Mouse (Mus musculus) stomach, embryonic 15.5 days (tissue): ENCODE data around the gene Acsf2. TPM values are rescaled to one million over a fixed set of nuclear protein-coding genes. Genes with fewer than 3 reads are reported as not detected.

Experiments
- polyA plus RNA-seq: library from polyadenylated mRNA; unstranded; fragments of >200 nt; fragmentation: Nextera tagmentation; extraction: Ambion mirVana; gene quantifications from 2 replicates; pipeline ENCODE4 v1.2.1, GENCODE M21; 2015

The Acsf2 gene
- polyA plus RNA-seq, 1 experiment from 2014 or later, result 4.4 TPM

Other genes with a start within 250 kb of the Acsf2 start
- 6.6 and 7.7 TPM in 2 replicates for gene Abcc3, start 208.9 kb downstream of the Acsf2 start, polyA plus RNA-seq
- 7.8 and 8.3 TPM in 2 replicates for gene Cacna1g, start 127.7 kb downstream of the Acsf2 start, polyA plus RNA-seq
- gene Spata20, start 115.7 kb downstream of the Acsf2 start, polyA plus RNA-seq, result 0.17 and 0.45 TPM in 2 replicates
- gene Epn3, start 101.9 kb downstream of the Acsf2 start, polyA plus RNA-seq, result 12.0 and 12.4 TPM in 2 replicates
- gene Mycbpap, start 80.1 kb downstream of the Acsf2 start, polyA plus RNA-seq, result 1.9 and 2.7 TPM in 2 replicates
- gene Rsad1, start 52.6 kb downstream of the Acsf2 start, polyA plus RNA-seq, result 3.5 and 4.0 TPM in 2 replicates
- gene Chad, start 36.8 kb downstream of the Acsf2 start, polyA plus RNA-seq, result 7.3 and 7.7 TPM in 2 replicates
- gene Lrrc59, start 27.9 kb upstream of the Acsf2 start, polyA plus RNA-seq, result 223 and 264 TPM in 2 replicates
- gene Mrpl27, start 51.9 kb upstream of the Acsf2 start, polyA plus RNA-seq, result 136 and 150 TPM in 2 replicates
- gene Eme1, start 52.1 kb upstream of the Acsf2 start, polyA plus RNA-seq, result 16.6 and 17.6 TPM in 2 replicates
- gene Xylt2, start 75.6 kb upstream of the Acsf2 start, polyA plus RNA-seq, result 19.3 and 20.3 TPM in 2 replicates
- 0.74 and 1.2 TPM in 2 replicates for gene Gm11541, start 102.6 kb upstream of the Acsf2 start, polyA plus RNA-seq
- 0.42 TPM in 1 of 2 replicates, not detected in the other for gene Cdc34b, start 139.9 kb upstream of the Acsf2 start, polyA plus RNA-seq
- gene Tmem92, start 180.8 kb upstream of the Acsf2 start, polyA plus RNA-seq, result not detected in 2 replicates